Mouse (Mus musculus): ENCODE measurements around the gene Cdc42. TPM values are rescaled to one million over a fixed set of nuclear protein-coding genes. Genes with fewer than 3 reads are reported as not detected.

Cdc42 gene
- total RNA-seq, 2 experiments from 2014 or later = 311 to 333 TPM

DNA sequence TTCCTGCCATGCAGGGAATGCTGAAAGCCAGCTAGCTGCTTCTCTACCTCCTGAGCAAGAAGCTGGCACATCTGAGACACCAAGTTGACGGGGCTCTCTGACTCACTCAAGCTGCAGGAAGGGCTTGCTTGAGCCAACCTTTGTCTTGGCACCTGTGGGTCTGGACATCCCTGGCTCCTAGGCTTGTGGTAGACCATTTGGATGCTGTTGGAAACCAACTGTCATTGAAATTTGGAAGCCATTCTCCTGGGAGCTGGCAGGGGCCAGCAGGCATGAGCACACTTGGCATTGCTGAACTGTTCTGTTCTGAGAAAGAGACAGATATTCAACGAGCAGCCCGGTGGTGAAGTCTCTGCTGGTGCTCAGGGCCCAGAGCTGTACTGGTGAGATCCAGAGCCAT lies 67.3 kb downstream of the Cdc42 start:
- no peak for DNase-seq (ENCODE audit: low spot score in 2 of 2)
- intact Hi-C loops (cut with DNase I) = no loop called here

DNA sequence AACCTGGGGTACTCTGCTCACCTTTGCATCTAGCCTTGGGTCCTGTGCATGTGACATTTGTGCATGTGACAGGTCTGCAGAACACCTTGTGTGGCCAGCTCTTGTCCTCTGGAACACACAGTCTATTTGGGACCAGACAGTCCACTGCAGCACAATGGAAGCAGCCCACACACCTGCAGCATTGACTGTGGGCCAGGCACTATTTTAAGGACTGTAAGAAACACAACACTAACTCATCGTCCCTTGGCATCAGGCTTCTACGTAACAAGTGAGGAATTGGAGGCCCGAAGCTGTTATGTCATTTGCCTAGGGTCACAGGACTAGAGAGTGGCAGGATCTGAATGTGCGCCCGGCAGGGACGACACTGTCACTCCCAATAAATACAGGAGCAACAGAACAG lies 67.8 kb downstream of the Cdc42 start:
- intact Hi-C loops (cut with DNase I) = loop anchor here (2.0 to 10.0 kb wide), 2 partner anchors 125 to 395 kb away; partner anchors contain the start of genes C1qa and C1qc
- no peak for DNase-seq (ENCODE audit: low spot score in 2 of 2)

DNA sequence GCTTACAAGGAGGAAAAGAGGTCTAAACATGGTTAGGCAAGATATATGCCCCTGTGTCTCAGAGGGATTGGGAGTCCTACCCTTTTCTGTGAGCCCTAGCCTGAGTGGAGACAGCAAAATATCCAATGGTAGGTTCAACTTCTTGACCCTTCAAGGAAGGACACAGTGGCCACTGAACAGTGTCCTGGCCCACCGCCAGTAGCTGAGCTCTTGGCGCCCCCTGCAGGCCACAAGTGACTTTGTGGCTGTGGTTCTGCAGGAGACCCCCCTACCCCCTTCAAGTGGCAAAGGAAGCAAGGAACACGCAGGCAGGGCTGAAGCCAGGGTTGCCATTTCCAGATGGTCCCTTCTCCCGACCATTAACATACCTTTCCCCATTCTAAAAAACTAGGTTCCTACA lies 69.7 kb downstream of the Cdc42 start:
- DNase-seq (ENCODE audit: low spot score in 2 of 2) = no peak
- intact Hi-C loops (cut with DNase I) = loop anchor here (1.0 to 10.0 kb wide), 3 partner anchors 123 to 393 kb away; partner anchors contain the start of genes C1qa and C1qc

DNA sequence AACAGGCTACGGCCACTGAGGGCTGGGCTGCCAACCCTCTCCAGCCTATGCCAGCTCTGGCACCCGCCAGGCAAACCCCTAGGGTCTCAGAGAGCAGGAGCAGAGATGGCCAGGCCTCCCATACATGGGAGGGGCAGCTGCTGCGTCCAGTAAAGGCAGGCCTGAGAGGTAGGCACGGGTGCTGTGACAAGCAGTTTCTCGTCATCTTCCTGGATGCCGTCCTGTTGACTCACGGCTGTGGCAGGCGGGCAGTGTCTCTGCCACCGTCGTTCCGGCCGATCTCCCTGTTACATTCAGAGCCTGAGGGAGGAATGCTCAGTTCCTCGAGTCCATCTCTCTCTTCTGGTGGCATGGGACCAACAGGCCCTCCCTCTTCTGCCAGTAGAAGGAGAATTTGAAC lies 70.3 kb downstream of the Cdc42 start:
- no peak for DNase-seq (ENCODE audit: low spot score in 2 of 2)
- intact Hi-C loops (cut with DNase I) = loop anchor here (1.0 to 10.0 kb wide), 2 partner anchors 211 to 392 kb away; partner anchors contain the start of genes C1qa and C1qc

DNA sequence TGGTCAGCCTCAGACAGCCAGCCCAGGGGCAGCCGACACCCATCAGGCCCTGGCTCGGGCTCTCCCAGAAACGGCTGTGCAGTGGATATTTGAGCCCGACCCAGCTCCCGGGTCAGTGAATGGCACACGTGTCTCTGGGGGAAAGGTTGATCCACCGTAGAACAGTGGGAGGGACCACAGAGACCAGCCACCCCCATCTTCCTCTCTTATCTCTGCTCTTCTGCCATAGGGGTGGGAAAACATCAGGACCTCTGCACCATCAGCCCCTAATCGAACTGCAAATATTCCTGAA lies 70.9 kb downstream of the Cdc42 start:
- DNase-seq (ENCODE audit: low spot score in 2 of 2) = no peak
- intact Hi-C loops (cut with DNase I) = loop anchor here (10.0 kb wide), 1 partner anchor 392 kb away; the partner anchor contains the start of genes C1qa and C1qc

DNA sequence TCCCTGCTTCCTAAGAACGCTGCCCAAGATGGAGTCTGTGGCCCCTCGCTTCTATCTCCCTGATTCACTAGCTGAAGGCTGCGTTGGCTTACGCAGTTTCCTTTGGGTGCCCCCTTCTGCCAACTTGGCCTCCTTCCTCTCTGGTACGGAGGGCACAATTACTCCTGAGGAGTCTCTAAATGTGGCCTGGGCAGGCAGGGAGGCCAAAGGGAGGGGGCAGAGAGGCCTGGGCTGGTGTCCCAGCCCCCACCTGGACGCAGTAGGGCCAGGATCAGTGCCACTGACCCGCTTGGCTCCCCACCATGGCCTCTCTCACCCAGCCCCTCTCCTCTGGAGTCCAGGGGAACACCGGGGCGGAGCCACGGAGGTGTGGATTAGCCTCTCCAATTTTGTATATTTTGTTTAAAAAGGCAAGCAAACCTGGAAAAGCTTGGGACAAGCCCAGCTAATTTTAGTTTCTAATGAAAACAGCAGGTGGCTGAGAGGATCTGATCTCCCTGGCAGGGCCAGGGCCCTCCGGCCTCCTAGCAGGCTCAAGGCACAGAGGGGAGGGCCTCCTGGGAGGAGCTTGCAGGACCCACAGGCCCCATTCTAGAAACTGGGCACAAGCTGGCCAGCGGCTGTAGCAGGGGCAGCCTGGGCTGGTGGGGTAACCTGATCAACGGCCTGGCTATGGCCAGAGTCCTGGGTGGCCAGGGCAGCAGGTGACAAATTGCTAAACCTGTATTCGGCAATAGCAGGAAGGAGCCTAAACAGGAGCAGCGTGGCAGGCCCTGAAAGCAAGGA lies 71.5 kb downstream of the Cdc42 start:
- no peak for DNase-seq (ENCODE audit: low spot score in 2 of 2)
- intact Hi-C loops (cut with DNase I) = loop anchor here (10.0 kb wide), 1 partner anchor 391 kb away; the partner anchor contains the start of genes C1qa and C1qc

DNA sequence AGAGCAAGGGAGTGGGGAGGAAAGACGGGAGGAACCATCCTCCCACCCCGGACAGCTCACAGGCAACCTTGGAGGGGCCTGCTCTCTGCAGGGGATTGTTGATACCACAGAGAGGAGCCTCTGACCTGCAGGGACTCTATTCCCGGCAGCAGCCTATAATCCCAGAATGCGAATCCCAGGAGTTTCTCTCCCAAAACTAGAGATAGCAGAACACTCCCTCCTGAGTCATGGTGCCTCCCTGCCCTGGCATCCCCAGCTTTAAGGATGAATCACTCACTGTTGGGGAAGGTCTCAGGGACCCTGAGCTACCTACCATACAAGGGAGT lies 74.2 kb downstream of the Cdc42 start:
- no peak for DNase-seq (ENCODE audit: low spot score in 2 of 2)
- intact Hi-C loops (cut with DNase I) = loop anchor here (10.0 kb wide), 1 partner anchor 389 kb away; the partner anchor contains the start of genes C1qa and C1qc

DNA sequence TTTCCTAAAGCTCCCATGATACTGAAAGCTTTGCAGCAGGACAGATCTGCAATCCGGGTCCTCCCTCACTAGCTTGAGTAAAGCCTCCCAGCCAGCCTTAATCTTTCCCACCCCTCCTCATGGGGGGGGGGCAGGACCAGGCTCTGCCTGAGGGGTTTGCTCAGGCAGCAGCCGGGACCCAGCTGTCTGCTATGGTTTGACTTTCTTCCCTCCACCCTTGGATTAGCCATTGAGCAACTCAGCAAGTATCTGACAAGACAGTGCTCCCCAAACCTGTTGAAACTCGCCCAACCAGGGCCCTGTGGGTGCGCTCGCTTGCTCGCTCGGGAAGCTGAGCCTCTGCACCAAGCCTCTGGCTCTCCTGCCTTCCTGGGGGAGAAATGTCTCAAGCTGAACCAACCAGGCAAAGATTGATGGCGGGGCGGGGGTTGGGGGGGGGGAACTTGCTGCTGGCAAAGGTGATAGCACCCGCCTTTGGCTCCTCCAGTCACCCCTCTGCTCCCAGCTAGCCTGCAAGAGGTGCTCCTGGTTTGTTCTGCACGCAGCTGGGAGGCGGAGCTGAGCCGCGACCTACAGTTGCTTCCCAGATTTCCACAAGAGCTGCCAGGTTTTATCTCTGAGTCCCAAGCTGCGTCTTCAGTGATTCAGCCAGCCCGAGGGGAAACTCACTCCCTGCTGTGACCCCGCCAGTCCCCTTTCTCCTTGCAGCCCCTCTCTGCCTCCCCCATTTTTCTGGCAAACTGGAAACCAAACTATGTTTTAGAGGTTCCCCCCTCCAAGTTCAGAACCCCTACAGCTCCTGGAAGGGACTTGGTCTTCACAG lies 74.7 kb downstream of the Cdc42 start:
- no peak for DNase-seq (ENCODE audit: low spot score in 2 of 2)
- intact Hi-C loops (cut with DNase I) = loop anchor here (10.0 kb wide), 1 partner anchor 388 kb away; the partner anchor contains the start of genes C1qa and C1qc

DNA sequence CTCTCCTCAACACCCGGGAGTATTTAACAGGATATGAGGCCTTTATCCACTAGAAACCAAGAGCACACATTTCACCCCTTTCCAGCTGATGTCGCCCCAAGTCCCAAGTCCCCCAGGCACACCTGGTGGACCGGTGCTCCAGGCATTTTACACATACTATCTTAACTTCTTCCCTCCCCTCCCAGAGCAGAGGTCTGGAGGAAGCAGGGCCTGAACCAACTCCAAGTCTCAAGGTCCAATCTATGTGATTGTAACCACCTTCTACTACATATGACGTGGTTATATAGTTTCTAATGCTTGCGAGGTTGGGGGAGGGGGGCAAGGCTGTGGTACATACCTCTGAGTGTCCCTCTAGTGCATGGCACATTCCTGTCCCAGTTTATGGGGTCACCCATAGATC lies 75.4 kb downstream of the Cdc42 start:
- no peak for DNase-seq (ENCODE audit: low spot score in 2 of 2)
- intact Hi-C loops (cut with DNase I) = loop anchor here (10.0 kb wide), 1 partner anchor 387 kb away; the partner anchor contains the start of genes C1qa and C1qc

DNA sequence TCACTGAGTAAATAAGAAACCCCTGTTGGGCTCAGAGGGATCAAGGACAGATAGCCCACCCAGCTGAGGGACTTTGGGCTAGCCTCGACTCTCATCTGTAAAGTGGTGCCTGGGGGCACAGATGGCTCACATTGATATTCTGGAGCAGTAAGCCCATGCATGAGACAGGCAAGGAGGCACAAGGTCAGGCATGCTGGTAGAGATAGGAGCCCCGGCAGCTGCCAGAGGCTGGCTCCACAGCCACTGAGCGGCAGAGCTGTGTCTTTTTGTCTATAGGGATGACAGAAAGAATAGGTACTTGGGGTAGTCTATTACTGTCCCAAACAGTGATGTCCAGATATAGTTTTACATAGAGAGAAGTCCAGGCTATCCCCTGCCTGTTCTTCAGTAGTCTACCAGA lies 76.2 kb downstream of the Cdc42 start:
- intact Hi-C loops (cut with DNase I) = loop anchor here (10.0 kb wide), 1 partner anchor 386 kb away; the partner anchor contains the start of genes C1qa and C1qc
- DNase-seq (ENCODE audit: low spot score in 2 of 2) = no peak

DNA sequence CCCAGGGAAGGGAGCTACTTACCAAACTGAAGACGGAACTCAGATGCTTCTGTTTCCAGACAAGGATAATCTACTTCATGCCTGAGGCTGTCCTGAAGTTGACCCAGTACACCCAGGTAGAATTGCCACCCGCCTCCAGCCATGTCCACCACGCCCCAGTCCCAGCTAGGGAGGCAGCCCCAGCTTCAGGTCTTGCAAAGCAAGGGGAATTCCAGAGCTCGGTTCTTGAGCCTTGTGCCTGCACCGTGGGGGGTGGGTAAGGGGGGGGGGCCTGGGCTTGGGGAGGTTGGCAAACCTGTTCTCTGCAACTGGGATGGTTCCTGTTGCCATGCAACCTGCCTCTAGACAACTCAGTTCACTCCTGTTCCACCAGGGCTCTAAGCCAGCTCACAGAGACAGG lies 78.2 kb downstream of the Cdc42 start:
- no peak for DNase-seq (ENCODE audit: low spot score in 2 of 2)
- intact Hi-C loops (cut with DNase I) = no loop called here

DNA sequence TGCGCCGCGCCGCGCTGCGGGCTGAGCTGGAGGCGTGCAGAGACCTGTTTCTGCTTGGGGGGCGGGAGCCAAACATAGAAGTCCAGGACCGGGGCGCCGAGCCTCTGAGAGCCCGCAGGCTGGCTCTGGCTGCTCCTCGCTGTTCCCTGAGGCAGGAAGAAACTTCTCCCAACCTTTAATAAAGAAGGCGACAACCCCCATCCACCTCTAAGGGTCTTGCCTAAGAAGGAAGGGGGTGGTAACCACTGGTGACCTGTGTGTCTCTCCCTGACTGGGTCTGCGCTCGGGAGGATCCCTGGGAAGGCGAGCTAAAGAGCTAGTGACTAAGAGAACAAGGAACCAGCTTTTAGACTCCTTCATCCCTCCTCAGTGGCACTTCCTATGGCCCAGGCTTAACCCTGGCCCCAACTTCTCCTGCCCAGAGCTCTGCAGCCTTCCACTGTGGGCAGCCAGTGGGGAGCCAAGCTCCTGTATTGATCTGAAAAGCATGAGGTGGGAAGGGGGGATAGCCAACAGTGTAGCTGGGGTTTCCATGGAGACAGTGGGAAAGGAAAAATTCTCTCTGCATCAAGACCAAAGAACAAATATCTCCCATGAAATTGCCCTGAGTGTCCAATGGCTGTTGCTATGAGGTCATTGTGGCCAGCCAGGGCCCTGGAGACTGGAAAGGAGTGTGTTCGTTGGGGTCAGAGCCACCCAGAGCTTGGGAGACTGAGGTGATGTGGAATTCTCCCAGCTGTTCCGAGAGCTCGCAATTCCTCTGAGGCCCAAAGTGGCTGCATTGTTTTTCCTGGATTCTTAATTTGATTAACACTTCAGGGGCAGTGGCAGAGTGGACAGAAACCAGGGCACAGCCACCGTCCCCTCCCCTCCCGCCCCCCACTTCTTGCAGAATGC lies 79.1 kb downstream of the Cdc42 start:
- intact Hi-C loops (cut with DNase I) = no loop called here
- DNase-seq (ENCODE audit: low spot score in 2 of 2) = no peak

DNA sequence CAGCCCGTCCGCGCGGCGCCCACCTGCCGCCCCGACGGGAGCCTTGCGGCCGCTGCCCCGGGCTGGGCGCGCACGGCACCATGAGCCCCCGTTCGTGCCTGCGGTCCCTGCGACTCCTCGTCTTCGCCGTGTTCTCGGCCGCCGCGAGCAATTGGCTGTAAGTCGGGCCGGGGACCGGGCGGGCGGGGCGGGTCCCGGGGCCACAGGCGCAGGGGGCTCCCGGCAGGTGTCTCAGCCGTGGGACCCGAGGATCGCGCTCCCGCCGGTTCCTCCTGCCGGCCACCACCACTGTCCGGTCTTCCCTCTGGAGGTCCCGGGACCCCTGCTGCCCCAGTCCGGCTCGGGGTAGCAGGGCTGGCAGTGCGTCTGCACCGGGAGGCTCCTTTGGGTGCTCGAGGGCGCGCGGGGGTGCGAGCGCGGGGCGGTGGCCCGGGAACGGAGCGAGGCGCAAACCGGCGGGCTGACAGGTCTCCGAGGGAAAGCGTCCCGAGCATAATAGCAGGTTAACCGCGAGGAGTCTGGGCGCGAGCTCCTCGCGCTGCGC lies 79.8 kb downstream of the Cdc42 start:
- intact Hi-C loops (cut with DNase I) = no loop called here
- peak in 1 of 2 experiments; percentile 62 for DNase-seq (ENCODE audit: low spot score in 2 of 2)

DNA sequence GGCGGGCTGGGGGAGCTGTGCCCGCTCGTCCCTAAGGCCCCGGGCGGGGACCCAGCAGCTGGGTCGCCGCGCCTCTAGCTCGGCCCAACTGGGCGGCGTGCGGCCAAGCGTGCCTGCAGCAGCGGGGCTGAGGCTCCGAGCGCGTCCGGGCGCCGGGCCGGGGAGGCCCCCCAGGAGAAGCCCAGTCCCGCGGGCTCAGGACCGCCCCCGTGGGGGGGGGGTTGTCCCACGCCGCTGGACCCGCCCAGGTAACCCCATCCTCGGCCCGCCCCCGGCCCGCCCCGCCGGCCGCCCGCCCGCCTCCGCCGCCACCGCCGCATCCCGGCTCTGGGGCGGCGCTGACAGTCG lies 80.4 kb downstream of the Cdc42 start, which contains the start of gene Wnt4:
Gene Wnt4, plus strand, starts transcription at position 324 of the 348 bp plus-strand sequence.
- intact Hi-C loops (cut with DNase I) = no loop called here

DNA sequence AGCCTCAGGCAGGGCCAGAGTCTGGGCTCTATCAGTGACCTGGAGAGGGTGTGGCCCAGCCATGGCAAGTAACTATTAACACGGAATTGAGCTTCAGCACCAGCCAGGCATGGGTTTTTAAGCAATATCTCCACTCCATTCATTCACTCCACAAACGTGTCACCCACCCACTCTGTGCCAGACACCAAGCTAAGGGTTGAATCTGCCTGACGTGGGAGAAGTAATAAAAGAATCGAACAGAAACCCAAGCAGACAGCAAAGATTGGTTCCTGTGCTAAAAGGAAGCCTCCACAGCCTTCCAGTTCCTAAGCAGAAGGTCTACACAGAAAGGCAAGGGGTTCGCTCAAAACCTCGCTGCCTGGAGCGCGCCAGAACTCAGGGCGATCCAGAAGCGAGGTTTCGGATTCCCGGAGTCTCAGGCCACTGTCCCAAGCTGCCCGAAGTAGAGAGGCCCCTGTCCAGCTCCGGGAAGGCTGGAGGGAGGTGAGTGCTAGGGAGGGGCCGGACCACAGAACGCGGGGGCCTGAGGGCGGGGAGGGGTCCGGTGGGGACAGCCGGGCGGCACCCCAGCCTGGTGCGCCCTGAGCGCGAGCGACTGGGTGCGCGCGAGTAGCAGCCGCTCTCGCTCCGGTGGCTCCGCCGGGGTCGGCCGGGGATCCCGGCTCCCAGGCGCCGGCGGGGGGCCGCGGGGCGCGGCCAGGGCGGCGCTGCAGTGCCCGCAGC lies 80.9 kb downstream of the Cdc42 start:
- no peak for DNase-seq (ENCODE audit: low spot score in 2 of 2)
- intact Hi-C loops (cut with DNase I) = no loop called here

More for the DNA sequence above, 80.4 kb downstream of the Cdc42 start, which contains the start of gene Wnt4:
- peak in 1 of 2 experiments; percentile 55 for DNase-seq (ENCODE audit: low spot score in 2 of 2)

DNA sequence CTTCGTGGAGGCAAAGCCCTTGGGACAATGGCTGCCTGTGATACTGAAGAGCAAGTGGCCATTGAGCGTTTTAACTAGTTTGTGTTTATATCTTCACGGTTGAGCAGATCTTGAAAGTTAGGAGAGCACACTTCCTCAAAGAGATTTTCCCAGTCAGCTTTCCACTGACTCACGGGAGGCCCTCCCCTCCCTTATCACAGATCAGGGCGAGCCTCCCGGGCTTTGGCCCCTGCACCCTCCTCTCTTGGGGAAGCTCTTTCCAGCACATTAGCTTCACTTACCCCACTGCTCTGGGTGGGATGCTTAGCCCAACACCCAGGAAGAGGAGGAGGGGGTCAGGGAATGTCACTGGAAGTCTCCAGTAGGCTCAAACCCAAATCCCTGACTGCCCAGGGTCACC lies 83.2 kb downstream of the Cdc42 start:
- intact Hi-C loops (cut with DNase I) = no loop called here
- DNase-seq (ENCODE audit: low spot score in 2 of 2) = no peak

DNA sequence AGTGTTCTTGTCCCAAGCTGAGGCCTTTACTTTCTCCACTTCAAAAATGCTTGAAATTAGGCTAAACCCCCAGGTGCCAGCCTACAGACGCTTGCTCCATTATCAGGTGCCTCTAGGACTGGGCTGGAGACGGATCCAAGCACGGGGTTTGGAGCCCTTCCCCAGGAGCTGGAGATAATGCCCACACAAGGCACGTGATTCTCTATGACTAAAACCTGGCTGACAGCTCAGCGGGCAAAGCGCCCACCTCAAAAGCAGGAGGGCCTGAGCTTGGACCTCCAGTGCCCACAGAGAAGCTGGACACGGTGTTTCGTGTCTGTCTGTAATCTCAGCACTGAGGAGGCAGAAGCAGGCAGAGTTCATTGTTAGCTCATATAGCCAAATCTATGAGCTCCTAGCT lies 85.7 kb downstream of the Cdc42 start:
- intact Hi-C loops (cut with DNase I) = no loop called here
- no peak for DNase-seq (ENCODE audit: low spot score in 2 of 2)

All from left cerebral cortex, postnatal 36 days (tissue).